In genomic region chr7:111566838-111567237, GRCm38 (mm10) we compare ENCODE assay signal across 26 mouse cellular contexts.
"Had no signal": no experiment of that assay in that cellular context is flagged by ENCODE, and none has a peak within 500 bp of the region (broad histone marks: within the 10 kb centered on the region; RNA-seq: fewer than 3 reads in every experiment).

No protein-coding gene starts in this region.

- H3K4me2 ChIP-seq: heart, embryonic 12.5 days; hindbrain, embryonic 12.5 days; hindbrain, embryonic 14.5 days; intestine, embryonic 15.5 days; limb, embryonic 12.5 days; liver, embryonic 11.5 days; liver, embryonic 13.5 days; liver, embryonic 15.5 days had no signal

- H3K36me3 ChIP-seq: heart, embryonic 10.5 days; heart, embryonic 12.5 days; hindbrain, embryonic 10.5 days; hindbrain, embryonic 12.5 days; intestine, embryonic 15.5 days; limb, embryonic 10.5 days; limb, embryonic 12.5 days; liver, embryonic 13.5 days; liver, embryonic 15.5 days had no signal

- H3K4me1 ChIP-seq: heart, embryonic 10.5 days; heart, embryonic 12.5 days; hindbrain, embryonic 10.5 days; hindbrain, embryonic 12.5 days; intestine, embryonic 15.5 days; limb, embryonic 10.5 days; limb, embryonic 12.5 days; liver, embryonic 13.5 days; liver, embryonic 15.5 days had no signal

- H3K27me3 ChIP-seq: heart, embryonic 12.5 days; hindbrain, embryonic 12.5 days; intestine, embryonic 15.5 days; liver, embryonic 13.5 days; liver, embryonic 15.5 days had no signal

- H3K27ac ChIP-seq: gastrocnemius, adult 2 months; heart, embryonic 10.5 days; hindbrain, embryonic 10.5 days; hindbrain, embryonic 12.5 days; hindbrain, embryonic 14.5 days; intestine, embryonic 15.5 days; layer of hippocampus, adult 2 months; left cerebral cortex, adult 2 months; limb, embryonic 10.5 days; limb, embryonic 12.5 days; liver, embryonic 13.5 days; liver, embryonic 15.5 days had no signal

- DNase-seq: gastrocnemius, adult 2 months; gastrocnemius, postnatal 10 days; gastrocnemius, postnatal 25 days; heart, adult 18-20 months; heart, postnatal 10 days; heart, postnatal 4 days; kidney, postnatal 14 days; liver; liver, embryonic 13.5 days; liver, postnatal 0 days had no signal

- H3K9me3 ChIP-seq: heart, embryonic 10.5 days; heart, embryonic 12.5 days; hindbrain, embryonic 10.5 days; hindbrain, embryonic 12.5 days; intestine, embryonic 15.5 days; limb, embryonic 10.5 days; limb, embryonic 12.5 days; liver, embryonic 13.5 days; liver, embryonic 15.5 days had no signal

- H3K9ac ChIP-seq: heart, embryonic 12.5 days; hindbrain, embryonic 12.5 days; hindbrain, embryonic 14.5 days; intestine, embryonic 15.5 days; limb, embryonic 12.5 days; liver, embryonic 13.5 days; liver, embryonic 15.5 days; liver, postnatal 0 days had no signal

- H3K4me3 ChIP-seq: gastrocnemius, adult 2 months; heart, embryonic 10.5 days; heart, embryonic 12.5 days; hindbrain, embryonic 10.5 days; hindbrain, embryonic 12.5 days; intestine, embryonic 15.5 days; layer of hippocampus, adult 2 months; left cerebral cortex, adult 2 months; limb, embryonic 10.5 days; limb, embryonic 12.5 days; liver, embryonic 13.5 days; liver, embryonic 15.5 days had no signal

- ATAC-seq: forebrain, embryonic 16.5 days; hindbrain, embryonic 16.5 days; inflammation-experienced regulatory T-cells, adult 6 months; intestine, embryonic 15.5 days; intestine, postnatal 0 days; liver, postnatal 0 days had no signal
